Mouse (Mus musculus) stomach, embryonic 16.5 days (tissue): Measurements from ENCODE around the gene Gtpbp10. TPM values are rescaled to one million over a fixed set of nuclear protein-coding genes. Genes with fewer than 3 reads are reported as not detected.

Source experiments
- ATAC-seq: fragments of 200-750 bp; cut with Nextera tagmentation; 2 replicates; pipeline ENCODE4 v1.8.0; 2017; ENCODE audit warnings: moderate number of reproducible peaks, moderate TSS enrichment; ENCODE audit not compliant: insufficient read depth, low FRiP score
- H3K27ac ChIP-seq: fragments of 300-500 bp; sonication (generic); 2 replicates; pipeline ENCODE4 v1.5.1; 2014; ENCODE audit warnings: low read length
- H3K27me3 ChIP-seq: fragments of 300-500 bp; sonication (generic); 2 replicates; pipeline ENCODE4 v1.6.1; 2014; ENCODE audit warnings: low read length, control low read depth, mixed read lengths; ENCODE audit not compliant: control insufficient read depth, insufficient read depth
- H3K36me3 ChIP-seq: fragments of 300-500 bp; sonication (generic); 2 replicates; pipeline ENCODE4 v1.6.1; 2014; ENCODE audit warnings: low read length; ENCODE audit not compliant: control insufficient read depth, insufficient read depth
- H3K4me1 ChIP-seq: fragments of 300-500 bp; sonication (generic); 2 replicates; pipeline ENCODE4 v1.6.1; 2014; ENCODE audit warnings: low read length, control low read depth, mixed read lengths; ENCODE audit not compliant: control insufficient read depth, insufficient read depth
- H3K4me2 ChIP-seq: fragments of 300-500 bp; sonication (generic); 2 replicates; pipeline ENCODE4 v1.6.1; 2014; ENCODE audit warnings: low read depth, low read length, mixed read lengths
- H3K4me3 ChIP-seq: fragments of 300-500 bp; sonication (generic); replicated peaks from 2 replicates; pipeline ENCODE4 v1.5.1; 2014; ENCODE audit warnings: mild to moderate bottlenecking, low read length
- H3K9ac ChIP-seq: fragments of 300-500 bp; sonication (generic); 2 replicates; pipeline ENCODE4 v1.6.1; 2014; ENCODE audit warnings: low read length
- H3K9me3 ChIP-seq: fragments of 300-500 bp; sonication (generic); replicated peaks from 2 replicates; pipeline ENCODE4 v1.6.1; 2016; ENCODE audit warnings: low read length, control low read depth; ENCODE audit not compliant: control insufficient read depth
- WGBS: fragments of 180-500 bp; shearing (Covaris S2); extraction: QIAGEN DNeasy Blood & Tissue Kit; methylation state at CpG from one replicate; pipeline ENCODE4 v1.1.7; 2014; 5-methylcytosine and 5-hydroxymethylcytosine counted together
- polyA plus RNA-seq: library from polyadenylated mRNA; unstranded; fragments of >200 nt; fragmentation: Nextera tagmentation; extraction: Ambion mirVana; gene quantifications from 2 replicates; pipeline ENCODE4 v1.2.1, GENCODE M21; 2015

The Gtpbp10 gene
- polyA plus RNA-seq, 1 experiment from 2014 or later = 23.4 TPM

GRCm38 (mm10) chr5:5536131-5536530 lies 23.2 kb downstream of the Gtpbp10 start:
- ATAC-seq = no peak
- 78% methylated on average over 1 of the region's 1 CpGs for WGBS
- H3K4me2 ChIP-seq = no peak overlapping the region
- H3K27ac ChIP-seq = no peak overlapping the region
- H3K27me3 ChIP-seq = no peaks in the 10 kb centered on the region
- H3K9me3 ChIP-seq = no peaks in the 10 kb centered on the region
- no peaks in the 10 kb centered on the region for H3K4me1 ChIP-seq
- peaks cover 8% of the 10 kb centered on the region for H3K36me3 ChIP-seq
- no peak overlapping the region for H3K9ac ChIP-seq
- no peak overlapping the region for H3K4me3 ChIP-seq

GRCm38 (mm10) chr5:5533656-5534420 lies 25.5 kb downstream of the Gtpbp10 start:
- no peaks in the 10 kb centered on the region for H3K9me3 ChIP-seq
- no peaks in the 10 kb centered on the region for H3K27me3 ChIP-seq
- no peak overlapping the region for H3K9ac ChIP-seq
- H3K4me2 ChIP-seq = no peak overlapping the region
- no peak for ATAC-seq
- 68% methylated on average over 3 of the region's 3 CpGs for WGBS
- no peak overlapping the region for H3K27ac ChIP-seq
- H3K4me1 ChIP-seq = no peaks in the 10 kb centered on the region
- peaks cover 8% of the 10 kb centered on the region for H3K36me3 ChIP-seq
- no peak overlapping the region for H3K4me3 ChIP-seq

- H3K27me3 ChIP-seq = no peaks in the 10 kb centered on the region
- no peaks in the 10 kb centered on the region for H3K9me3 ChIP-seq
- peak overlapping the region; percentile 89; the same call in 1 of the 2 replicates for H3K4me2 ChIP-seq
- no peak overlapping the region for H3K9ac ChIP-seq
- WGBS = 78% methylated on average over 5 of the region's 5 CpGs
- ATAC-seq = no peak
- no peaks in the 10 kb centered on the region for H3K36me3 ChIP-seq
- no peak overlapping the region for H3K27ac ChIP-seq
- no peak overlapping the region for H3K4me3 ChIP-seq
- no peaks in the 10 kb centered on the region for H3K4me1 ChIP-seq
Measured at GRCm38 (mm10) chr5:5515411-5515810, 43.9 kb downstream of the Gtpbp10 start.

- H3K9me3 ChIP-seq = no peaks in the 10 kb centered on the region
- peak within 1 kb of the TSS; percentile 91 for H3K4me3 ChIP-seq
- no peaks in the 10 kb centered on the region for H3K36me3 ChIP-seq
- ATAC-seq = peak; percentile 96
- H3K27me3 ChIP-seq = no peaks in the 10 kb centered on the region
- H3K4me2 ChIP-seq = peak within 1 kb of the TSS; percentile 89
- WGBS = under 1% methylated on average over 79 of the region's 79 CpGs
- peak within 1 kb of the TSS; percentile 92 for H3K27ac ChIP-seq
- H3K4me1 ChIP-seq = no peaks in the 10 kb centered on the region
- peak within 1 kb of the TSS; percentile 90 for H3K9ac ChIP-seq
Measured at GRCm38 (mm10) chr5:5514196-5515076, 44.9 kb downstream of the Gtpbp10 start, which contains the start of gene Cldn12. Cldn12 (minus strand) TSS chr5:5514958.

- ATAC-seq = no peak
- Histone ChIP-seq H3K27ac (no peak overlapping the region), H3K9ac (no peak overlapping the region), H3K36me3 (no peaks in the 10 kb centered on the region), H3K27me3 (no peaks in the 10 kb centered on the region), H3K4me1 (no peaks in the 10 kb centered on the region), H3K4me3 (no peak overlapping the region), H3K9me3 (no peaks in the 10 kb centered on the region), H3K4me2 (no peak overlapping the region)
- WGBS = 91% methylated on average over 3 of the region's 3 CpGs
Measured at GRCm38 (mm10) chr5:5511401-5511800, 47.9 kb downstream of the Gtpbp10 start.

- H3K4me2 ChIP-seq = no peak overlapping the region
- H3K9ac ChIP-seq = no peak overlapping the region
- 78% methylated on average over 5 of the region's 5 CpGs for WGBS
- no peaks in the 10 kb centered on the region for H3K4me1 ChIP-seq
- no peak for ATAC-seq
- no peaks in the 10 kb centered on the region for H3K36me3 ChIP-seq
- no peak overlapping the region for H3K27ac ChIP-seq
- H3K4me3 ChIP-seq = no peak overlapping the region
- no peaks in the 10 kb centered on the region for H3K27me3 ChIP-seq
- H3K9me3 ChIP-seq = no peaks in the 10 kb centered on the region
Measured at GRCm38 (mm10) chr5:5510989-5511388, 48.3 kb downstream of the Gtpbp10 start.

GRCm38 (mm10) chr5:5510304-5510887 lies 48.9 kb downstream of the Gtpbp10 start:
- Histone ChIP-seq H3K4me3 (no peak overlapping the region), H3K9ac (no peak overlapping the region), H3K4me2 (no peak overlapping the region), H3K27ac (no peak overlapping the region), H3K36me3 (no peaks in the 10 kb centered on the region), H3K9me3 (no peaks in the 10 kb centered on the region), H3K27me3 (no peaks in the 10 kb centered on the region), H3K4me1 (no peaks in the 10 kb centered on the region)
- 83% methylated on average over 10 of the region's 10 CpGs for WGBS
- no peak for ATAC-seq

GRCm38 (mm10) chr5:5508231-5508630 lies 51.1 kb downstream of the Gtpbp10 start:
- no peak for ATAC-seq
- Histone ChIP-seq H3K9ac (no peak overlapping the region), H3K4me2 (no peak overlapping the region)

More at GRCm38 (mm10) chr5:5508231-5508630, 51.1 kb downstream of the Gtpbp10 start:
- H3K9me3 ChIP-seq = no peaks in the 10 kb centered on the region
- H3K36me3 ChIP-seq = no peaks in the 10 kb centered on the region
- 87% methylated on average over 10 of the region's 10 CpGs for WGBS
- no peaks in the 10 kb centered on the region for H3K27me3 ChIP-seq
- H3K4me3 ChIP-seq = no peak overlapping the region
- H3K4me1 ChIP-seq = no peaks in the 10 kb centered on the region
- H3K27ac ChIP-seq = no peak overlapping the region
